Mouse (Mus musculus) CH12.LX (cell line): ENCODE results near the gene Ifi202b.
"Not testable (repeated sequence)": the region's sequence is repeated elsewhere in the genome, so short reads cannot be mapped to it uniquely, and the experiment has no call there.

Experiments
- CTCF ChIP-seq, 2 experiments: IDR thresholded peaks in 1 of 2; conservative IDR thresholded peaks in 1 of 2; 2 replicates each; pipeline ENCODE4 v1.5.1; 2011 to 2012; ENCODE audit warnings: low read depth in 2 of 2, low read length in 2 of 2, improper control_type of control experiment in 1 of 2, inconsistent platforms in 1 of 2, mild to moderate bottlenecking in 1 of 2, moderate library complexity in 1 of 2
- GABPA ChIP-seq: IDR thresholded peaks from 2 replicates; pipeline ENCODE4 v1.6.1; 2012; ENCODE audit warnings: low read depth, low read length, improper control_type of control experiment, inconsistent platforms; ENCODE audit not compliant: insufficient replicate concordance
- HCFC1 ChIP-seq: IDR thresholded peaks from 2 replicates; pipeline ENCODE4 v1.6.1; 2012; ENCODE audit warnings: low read depth, mild to moderate bottlenecking, inconsistent platforms, low read length, improper control_type of control experiment
- JUN ChIP-seq: IDR thresholded peaks from 2 replicates; pipeline ENCODE4 v1.6.1; 2011; ENCODE audit warnings: low read depth, mild to moderate bottlenecking, low read length, improper control_type of control experiment, moderate library complexity; ENCODE audit not compliant: insufficient read depth
- POLR2A ChIP-seq: IDR thresholded peaks from 2 replicates; pipeline ENCODE4 v1.6.1; 2011; ENCODE audit warnings: low read depth, mild to moderate bottlenecking, improper control_type of control experiment, low read length
- POLR2AphosphoS2 ChIP-seq: IDR thresholded peaks from 2 replicates; pipeline ENCODE4 v1.6.1; 2011; ENCODE audit warnings: low read depth, low read length, improper control_type of control experiment
- RCOR1 ChIP-seq: conservative IDR thresholded peaks from 2 replicates; pipeline ENCODE4 v1.6.1; 2012; ENCODE audit warnings: low read depth, mild to moderate bottlenecking, inconsistent platforms, low read length, improper control_type of control experiment
- SIN3A ChIP-seq: IDR thresholded peaks from 2 replicates; pipeline ENCODE4 v1.6.1; 2012; ENCODE audit warnings: low read length, improper control_type of control experiment, inconsistent platforms
- SMC3 ChIP-seq: IDR thresholded peaks from 2 replicates; pipeline ENCODE4 v1.6.1; 2011; ENCODE audit warnings: low read depth, low read length, improper control_type of control experiment
- TCF12 ChIP-seq: IDR thresholded peaks from 2 replicates; pipeline ENCODE4 v1.6.1; 2014; ENCODE audit warnings: low read depth, mild to moderate bottlenecking, inconsistent platforms, low read length, improper control_type of control experiment
- USF2 ChIP-seq: conservative IDR thresholded peaks from 2 replicates; pipeline ENCODE4 v1.6.1; 2011; ENCODE audit warnings: low read depth, low read length, improper control_type of control experiment
- ZMIZ1 ChIP-seq: IDR thresholded peaks from 2 replicates; pipeline ENCODE4 v1.6.1; 2012; ENCODE audit warnings: low read depth, mild to moderate bottlenecking, inconsistent platforms, low read length, improper control_type of control experiment
- ZNF384 ChIP-seq: IDR thresholded peaks from 2 replicates; pipeline ENCODE4 v1.6.1; 2012; ENCODE audit warnings: low read depth, low read length, improper control_type of control experiment, inconsistent platforms

DNA sequence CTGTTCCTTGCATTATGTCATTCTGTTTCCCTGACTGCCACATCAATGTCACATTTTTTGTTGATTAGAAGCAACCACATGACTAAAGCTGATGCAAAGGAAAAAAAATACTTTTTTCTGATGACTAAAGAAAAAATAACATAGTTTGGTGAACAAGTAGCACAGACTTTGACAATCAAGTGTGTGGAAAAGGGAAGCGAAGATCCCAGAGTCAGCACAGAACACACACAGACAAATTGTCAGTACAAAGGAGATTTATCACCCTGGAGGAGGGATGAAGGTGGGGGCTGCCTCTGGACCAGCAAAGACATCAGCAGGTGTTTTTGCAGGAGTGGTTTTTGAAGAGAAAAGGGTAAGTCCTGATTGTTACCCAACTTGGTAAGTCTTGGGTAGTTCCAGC is 21.1 kb downstream of the Ifi202b start:
- TF ChIP-seq ZMIZ1; CTCF (conservative IDR thresholded peaks at IDR 0.05 in 1 of 2, IDR thresholded peaks at IDR 0.05 in 1 of 2; ENCODE audit: low read depth in 2 of 2, low read length in 2 of 2); POLR2A; SMC3; TCF12; HCFC1; ZNF384; GABPA; SIN3A; RCOR1; USF2; POLR2AphosphoS2; JUN: not testable (repeated sequence)
